Mouse (Mus musculus) kidney, embryonic 15.5 days (tissue): ENCODE measurements around the gene Apbb2. TPM values are rescaled to one million over a fixed set of nuclear protein-coding genes. Genes with fewer than 3 reads are reported as not detected.

ENCODE experiments used
- ATAC-seq: fragments of 200-750 bp; cut with Nextera tagmentation; replicated peaks from 2 replicates; pipeline ENCODE4 v1.8.0; 2017; ENCODE audit warnings: moderate TSS enrichment; ENCODE audit not compliant: low FRiP score
- H3K27ac ChIP-seq: fragments of 300-500 bp; sonication (generic); 2 replicates; pipeline ENCODE4 v1.5.1; 2015; ENCODE audit warnings: mild to moderate bottlenecking, inconsistent platforms
- H3K27me3 ChIP-seq: fragments of 300-500 bp; sonication (generic); 2 replicates; pipeline ENCODE4 v1.6.1; 2015; ENCODE audit warnings: inconsistent platforms
- H3K36me3 ChIP-seq: fragments of 300-500 bp; sonication (generic); 2 replicates; pipeline ENCODE4 v1.6.1; 2015; ENCODE audit warnings: inconsistent platforms
- H3K4me1 ChIP-seq: fragments of 300-500 bp; sonication (generic); 2 replicates; pipeline ENCODE4 v1.6.1; 2015; ENCODE audit warnings: inconsistent platforms
- H3K4me2 ChIP-seq: fragments of 300-500 bp; sonication (generic); 2 replicates; pipeline ENCODE4 v1.6.1; 2015; ENCODE audit warnings: moderate library complexity, mild to moderate bottlenecking, inconsistent platforms
- H3K4me3 ChIP-seq: fragments of 300-500 bp; sonication (generic); replicated peaks from 2 replicates; pipeline ENCODE4 v1.5.1; 2015; ENCODE audit warnings: mild to moderate bottlenecking, inconsistent platforms
- H3K9ac ChIP-seq: fragments of 300-500 bp; sonication (generic); 2 replicates; pipeline ENCODE4 v1.6.1; 2015; ENCODE audit warnings: mild to moderate bottlenecking, inconsistent platforms
- H3K9me3 ChIP-seq: fragments of 300-500 bp; sonication (generic); replicated peaks from 2 replicates; pipeline ENCODE4 v1.6.1; 2016; ENCODE audit warnings: inconsistent platforms
- WGBS: fragments of 180-500 bp; shearing (Covaris S2); methylation state at CpG from one replicate; pipeline ENCODE4 v1.1.7; 2015; ENCODE audit warnings: mixed read lengths; 5-methylcytosine and 5-hydroxymethylcytosine counted together
- polyA plus RNA-seq: library from polyadenylated mRNA; unstranded; fragments of >200 nt; fragmentation: Nextera tagmentation; extraction: Ambion mirVana; gene quantifications from 2 replicates; pipeline ENCODE4 v1.2.1, GENCODE M21; 2015

The Apbb2 gene
- polyA plus RNA-seq, 1 experiment from 2014 or later = 65.4 TPM

GRCm38 (mm10) chr5:66319827-66320404 is 298.7 kb downstream of the Apbb2 start:
- peaks cover 19% of the 10 kb centered on the region; the same call in 1 of the 2 replicates for H3K4me1 ChIP-seq
- H3K9ac ChIP-seq = no peak overlapping the region
- H3K27ac ChIP-seq = no peak overlapping the region
- WGBS = 38% methylated on average over 14 of the region's 14 CpGs
- peak overlapping the region; percentile 0; the same call in 1 of the 2 replicates for H3K4me2 ChIP-seq
- ATAC-seq = no peak
- H3K4me3 ChIP-seq = no peak overlapping the region
- no peaks in the 10 kb centered on the region for H3K27me3 ChIP-seq
- H3K36me3 ChIP-seq = no peaks in the 10 kb centered on the region
- H3K9me3 ChIP-seq = no peaks in the 10 kb centered on the region

GRCm38 (mm10) chr5:66319341-66319740 is 299.2 kb downstream of the Apbb2 start:
- WGBS = 72% methylated on average over 6 of the region's 6 CpGs
- ATAC-seq = no peak
- Histone ChIP-seq H3K4me3 (no peak overlapping the region), H3K36me3 (no peaks in the 10 kb centered on the region), H3K27ac (no peak overlapping the region), H3K27me3 (no peaks in the 10 kb centered on the region), H3K4me1 (peaks cover 15% of the 10 kb centered on the region; the same call in 1 of the 2 replicates), H3K4me2 (no peak overlapping the region), H3K9me3 (no peaks in the 10 kb centered on the region), H3K9ac (no peak overlapping the region)

- H3K4me2 ChIP-seq = no peak overlapping the region
- H3K27me3 ChIP-seq = no peaks in the 10 kb centered on the region
- peaks cover 12% of the 10 kb centered on the region for H3K36me3 ChIP-seq
- no peak overlapping the region for H3K27ac ChIP-seq
- 0 out of 2 replicates have a peak, but pooled peaks cover 3% of the 10 kb centered on the region for H3K4me1 ChIP-seq
- no peak overlapping the region for H3K4me3 ChIP-seq
- H3K9ac ChIP-seq = no peak overlapping the region
- 92% methylated on average over 5 of the region's 5 CpGs for WGBS
- no peak for ATAC-seq
- H3K9me3 ChIP-seq = no peaks in the 10 kb centered on the region
Measured at GRCm38 (mm10) chr5:66315791-66316190, 302.8 kb downstream of the Apbb2 start.

- H3K9me3 ChIP-seq = no peaks in the 10 kb centered on the region
- no peak overlapping the region for H3K4me2 ChIP-seq
- H3K4me3 ChIP-seq = no peak overlapping the region
- WGBS = 93% methylated on average over 11 of the region's 11 CpGs
- no peak for ATAC-seq
- peaks cover 56% of the 10 kb centered on the region for H3K36me3 ChIP-seq
- no peaks in the 10 kb centered on the region for H3K4me1 ChIP-seq
- H3K27me3 ChIP-seq = no peaks in the 10 kb centered on the region
- H3K27ac ChIP-seq = no peak overlapping the region
- no peak overlapping the region for H3K9ac ChIP-seq
Measured at GRCm38 (mm10) chr5:66310806-66311205, 307.8 kb downstream of the Apbb2 start.

GRCm38 (mm10) chr5:66310328-66310727 is 308.3 kb downstream of the Apbb2 start:
- Histone ChIP-seq H3K4me3 (no peak overlapping the region), H3K36me3 (peaks cover 59% of the 10 kb centered on the region), H3K9me3 (no peaks in the 10 kb centered on the region), H3K9ac (no peak overlapping the region), H3K4me1 (no peaks in the 10 kb centered on the region), H3K4me2 (no peak overlapping the region), H3K27ac (no peak overlapping the region), H3K27me3 (no peaks in the 10 kb centered on the region)
- 57% methylated on average over 9 of the region's 9 CpGs for WGBS
- no peak for ATAC-seq

- H3K4me1 ChIP-seq = no peaks in the 10 kb centered on the region
- H3K9ac ChIP-seq = no peak overlapping the region
- no peaks in the 10 kb centered on the region for H3K9me3 ChIP-seq
- WGBS = 70% methylated on average over 8 of the region's 8 CpGs
- no peak overlapping the region for H3K4me2 ChIP-seq
- no peak for ATAC-seq
- H3K36me3 ChIP-seq = peaks cover 71% of the 10 kb centered on the region
- H3K27ac ChIP-seq = no peak overlapping the region
- H3K4me3 ChIP-seq = no peak overlapping the region
- H3K27me3 ChIP-seq = no peaks in the 10 kb centered on the region
Measured at GRCm38 (mm10) chr5:66305511-66305910, 313.1 kb downstream of the Apbb2 start.

GRCm38 (mm10) chr5:66304300-66305067 is 314.1 kb downstream of the Apbb2 start:
- H3K4me2 ChIP-seq = no peak overlapping the region
- no peaks in the 10 kb centered on the region for H3K4me1 ChIP-seq
- no peak for ATAC-seq
- H3K9ac ChIP-seq = no peak overlapping the region
- 85% methylated on average over 11 of the region's 11 CpGs for WGBS
- peaks cover 68% of the 10 kb centered on the region for H3K36me3 ChIP-seq
- no peak overlapping the region for H3K27ac ChIP-seq
- no peak overlapping the region for H3K4me3 ChIP-seq
- no peaks in the 10 kb centered on the region for H3K27me3 ChIP-seq
- H3K9me3 ChIP-seq = no peaks in the 10 kb centered on the region

GRCm38 (mm10) chr5:66302873-66303272 is 315.7 kb downstream of the Apbb2 start:
- ATAC-seq = no peak
- no peaks in the 10 kb centered on the region for H3K4me1 ChIP-seq

GRCm38 (mm10) chr5:66302085-66302815 is 316.3 kb downstream of the Apbb2 start:
- Histone ChIP-seq H3K36me3 (peaks cover 54% of the 10 kb centered on the region), H3K4me2 (no peak overlapping the region), H3K4me3 (no peak overlapping the region), H3K9me3 (no peaks in the 10 kb centered on the region), H3K27me3 (no peaks in the 10 kb centered on the region), H3K9ac (no peak overlapping the region), H3K27ac (no peak overlapping the region), H3K4me1 (no peaks in the 10 kb centered on the region)
- 78% methylated on average over 21 of the region's 21 CpGs for WGBS
- no peak for ATAC-seq

More at GRCm38 (mm10) chr5:66302873-66303272, 315.7 kb downstream of the Apbb2 start:
- Histone ChIP-seq H3K4me3 (no peak overlapping the region), H3K9ac (no peak overlapping the region), H3K4me2 (no peak overlapping the region), H3K27me3 (no peaks in the 10 kb centered on the region), H3K9me3 (no peaks in the 10 kb centered on the region), H3K27ac (no peak overlapping the region), H3K36me3 (peaks cover 54% of the 10 kb centered on the region)
- WGBS = 88% methylated on average over 2 of the region's 2 CpGs

GRCm38 (mm10) chr5:66300576-66300975 is 318.0 kb downstream of the Apbb2 start:
- H3K9me3 ChIP-seq = no peaks in the 10 kb centered on the region
- no peaks in the 10 kb centered on the region for H3K4me1 ChIP-seq
- no peak overlapping the region for H3K4me3 ChIP-seq
- H3K36me3 ChIP-seq = peaks cover 41% of the 10 kb centered on the region
- H3K27me3 ChIP-seq = no peaks in the 10 kb centered on the region
- ATAC-seq = no peak
- H3K9ac ChIP-seq = no peak overlapping the region
- 79% methylated on average over 13 of the region's 13 CpGs for WGBS
- H3K4me2 ChIP-seq = no peak overlapping the region
- no peak overlapping the region for H3K27ac ChIP-seq

GRCm38 (mm10) chr5:66298856-66299255 is 319.7 kb downstream of the Apbb2 start:
- Histone ChIP-seq H3K27me3 (no peaks in the 10 kb centered on the region), H3K27ac (no peak overlapping the region), H3K4me2 (no peak overlapping the region), H3K36me3 (peaks cover 30% of the 10 kb centered on the region), H3K9ac (no peak overlapping the region), H3K4me3 (no peak overlapping the region), H3K9me3 (no peaks in the 10 kb centered on the region), H3K4me1 (no peaks in the 10 kb centered on the region)
- WGBS = 89% methylated on average over 6 of the region's 6 CpGs
- ATAC-seq = no peak

GRCm38 (mm10) chr5:66296116-66296515 is 322.5 kb downstream of the Apbb2 start:
- no peaks in the 10 kb centered on the region for H3K27me3 ChIP-seq
- WGBS = 91% methylated on average over 5 of the region's 5 CpGs

More at GRCm38 (mm10) chr5:66296116-66296515, 322.5 kb downstream of the Apbb2 start:
- H3K9ac ChIP-seq = no peak overlapping the region
- H3K4me2 ChIP-seq = no peak overlapping the region
- peaks cover 15% of the 10 kb centered on the region; the same call in 1 of the 2 replicates for H3K36me3 ChIP-seq
- H3K4me3 ChIP-seq = no peak overlapping the region
- no peaks in the 10 kb centered on the region for H3K4me1 ChIP-seq
- no peak overlapping the region for H3K27ac ChIP-seq
- H3K9me3 ChIP-seq = no peaks in the 10 kb centered on the region
- no peak for ATAC-seq
